Mouse (Mus musculus) liver, embryonic 11.5 days (tissue): ENCODE data around the gene 4930444G20Rik. TPM values are rescaled to one million over a fixed set of nuclear protein-coding genes. Genes with fewer than 3 reads are reported as not detected.
"Not testable (repeated sequence)": the region's sequence is repeated elsewhere in the genome, so short reads cannot be mapped to it uniquely, and the experiment has no call there.

Experiments
- ATAC-seq: fragments of 200-750 bp; cut with Nextera tagmentation; replicated peaks from 2 replicates; pipeline ENCODE4 v1.8.0; 2017; ENCODE audit warnings: moderate number of reproducible peaks, mild to moderate bottlenecking, moderate TSS enrichment, moderate library complexity; ENCODE audit not compliant: low FRiP score
- DNase-seq: peaks from one replicate; pipeline ENCODE4 v3.0.0-alpha.2; 2017; ENCODE audit warnings: low spot score
- H3K27ac ChIP-seq: fragments of 300-500 bp; sonication (generic); 2 replicates; pipeline ENCODE4 v1.5.1; 2014; ENCODE audit warnings: mild to moderate bottlenecking, low read depth, low read length, control low read depth
- H3K27me3 ChIP-seq: fragments of 300-500 bp; sonication (generic); replicated peaks from 2 replicates; pipeline ENCODE4 v1.6.1; 2014; ENCODE audit warnings: low read length, mixed read lengths; ENCODE audit not compliant: control insufficient read depth, insufficient read depth
- H3K36me3 ChIP-seq: fragments of 300-500 bp; sonication (generic); 2 replicates; pipeline ENCODE4 v1.6.1; 2014; ENCODE audit warnings: mild to moderate bottlenecking, low read length, moderate library complexity, mixed read lengths; ENCODE audit not compliant: control insufficient read depth, insufficient read depth
- H3K4me1 ChIP-seq: fragments of 300-500 bp; sonication (generic); replicated peaks from 2 replicates; pipeline ENCODE4 v1.6.1; 2014; ENCODE audit warnings: low read length, mixed read lengths; ENCODE audit not compliant: control insufficient read depth, insufficient read depth
- H3K4me2 ChIP-seq: fragments of 300-500 bp; sonication (generic); 2 replicates; pipeline ENCODE4 v1.6.1; 2014; ENCODE audit warnings: mild to moderate bottlenecking, control low read depth, moderate library complexity
- H3K4me3 ChIP-seq: fragments of 300-500 bp; sonication (generic); 2 replicates; pipeline ENCODE4 v1.5.1; 2014; ENCODE audit warnings: low read depth, low read length, control low read depth
- H3K9ac ChIP-seq: fragments of 300-500 bp; sonication (generic); 2 replicates; pipeline ENCODE4 v1.6.1; 2014; ENCODE audit warnings: low read depth, low read length, control low read depth
- H3K9me3 ChIP-seq: fragments of 300-500 bp; sonication (generic); 2 replicates; pipeline ENCODE4 v1.6.1; 2016; ENCODE audit warnings: low read length, inconsistent platforms, mixed read lengths; ENCODE audit not compliant: control insufficient read depth
- WGBS: fragments of 180-500 bp; shearing (Covaris S2); extraction: QIAGEN DNeasy Blood & Tissue Kit; methylation state at CpG from one replicate; pipeline ENCODE4 v1.1.7; 2014; 5-methylcytosine and 5-hydroxymethylcytosine counted together
- polyA plus RNA-seq: library from polyadenylated mRNA; unstranded; fragments of >200 nt; fragmentation: Nextera tagmentation; extraction: Ambion mirVana; gene quantifications from 2 replicates; pipeline ENCODE4 v1.2.1, GENCODE M21; 2014

4930444G20Rik gene
- polyA plus RNA-seq, 1 experiment from 2014 or later, result not detected

DNA sequence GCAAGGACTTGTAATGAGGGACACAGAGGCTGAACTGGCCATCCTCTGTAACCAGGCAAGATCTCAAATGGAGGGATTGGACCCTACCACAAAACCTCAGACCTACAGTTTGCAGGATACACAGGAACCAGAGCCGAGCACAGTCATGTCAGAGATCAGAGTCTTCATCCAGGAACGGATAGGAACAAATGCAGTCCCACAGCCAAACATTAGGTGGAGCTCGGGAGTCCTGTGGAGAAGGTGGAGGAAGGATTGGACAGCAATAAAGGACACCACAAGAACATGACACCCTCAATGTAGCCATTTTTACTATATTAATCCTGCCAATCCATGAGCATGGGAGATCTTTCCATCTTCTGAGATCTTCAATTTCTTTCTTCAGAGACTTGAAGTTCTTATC, 31.6 kb downstream of the 4930444G20Rik start:
- H3K4me3 ChIP-seq, H3K27me3 ChIP-seq, H3K27ac ChIP-seq, DNase-seq, H3K4me1 ChIP-seq, H3K4me2 ChIP-seq, ATAC-seq, H3K9me3 ChIP-seq, H3K36me3 ChIP-seq, H3K9ac ChIP-seq: not testable (repeated sequence)
- WGBS, result 7% methylated on average over 3 of the region's 3 CpGs

DNA sequence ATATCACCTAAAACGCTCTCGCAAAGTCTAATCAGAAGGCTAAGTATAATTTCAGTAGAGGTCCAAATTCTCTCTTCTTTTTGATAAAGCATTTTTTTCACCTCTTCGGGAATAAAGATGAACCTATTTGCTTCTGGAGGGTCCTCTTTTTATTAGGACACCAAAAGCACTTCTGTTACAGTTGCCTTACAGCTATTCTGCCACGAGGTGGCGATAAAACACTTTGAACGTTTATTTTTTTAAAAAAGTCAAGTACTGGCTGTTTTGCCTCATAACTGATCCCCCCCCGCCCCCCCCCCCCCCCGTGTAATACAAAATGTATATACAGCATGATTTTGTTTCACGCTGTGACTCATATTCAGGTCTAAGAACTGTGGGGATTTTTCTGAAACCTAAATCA, 33.6 kb downstream of the 4930444G20Rik start:
- Histone ChIP-seq H3K9ac (no peak overlapping the region), H3K36me3 (no peaks in the 10 kb centered on the region), H3K4me2 (no peak overlapping the region), H3K27me3 (no peaks in the 10 kb centered on the region), H3K4me1 (no peaks in the 10 kb centered on the region), H3K4me3 (no peak overlapping the region), H3K9me3 (no peaks in the 10 kb centered on the region), H3K27ac (no peak overlapping the region)
- WGBS, result 7% methylated on average over 9 of the region's 9 CpGs
- ATAC-seq (no peak), DNase-seq (no peak)

DNA sequence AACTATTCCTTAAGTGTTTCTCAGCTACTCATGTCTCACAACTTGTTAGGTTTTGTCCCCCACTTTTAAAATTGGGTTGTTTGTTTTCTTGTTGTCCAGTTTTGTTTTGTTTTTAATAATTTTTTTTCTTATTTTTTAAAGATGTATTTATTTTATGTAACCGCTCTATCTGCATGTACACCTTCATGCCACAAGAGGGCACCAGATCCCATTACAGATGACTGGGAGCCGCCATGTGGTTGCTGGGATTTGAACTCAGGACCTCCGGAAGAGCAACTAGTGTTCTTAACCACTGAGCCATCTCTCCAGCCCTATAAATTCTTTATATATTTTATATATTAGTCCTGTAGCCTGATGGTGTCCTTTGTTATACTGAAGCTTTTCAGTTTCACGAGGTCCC, 49.3 kb downstream of the 4930444G20Rik start:
- Histone ChIP-seq H3K9me3 (no peaks in the 10 kb centered on the region), H3K36me3 (no peaks in the 10 kb centered on the region), H3K4me3 (no peak overlapping the region), H3K27me3 (no peaks in the 10 kb centered on the region), H3K4me2 (no peak overlapping the region), H3K27ac (no peak overlapping the region), H3K4me1 (no peaks in the 10 kb centered on the region), H3K9ac (no peak overlapping the region)
- DNase-seq (no peak), ATAC-seq (no peak)
- 83% methylated on average over 4 of the region's 4 CpGs for WGBS

DNA sequence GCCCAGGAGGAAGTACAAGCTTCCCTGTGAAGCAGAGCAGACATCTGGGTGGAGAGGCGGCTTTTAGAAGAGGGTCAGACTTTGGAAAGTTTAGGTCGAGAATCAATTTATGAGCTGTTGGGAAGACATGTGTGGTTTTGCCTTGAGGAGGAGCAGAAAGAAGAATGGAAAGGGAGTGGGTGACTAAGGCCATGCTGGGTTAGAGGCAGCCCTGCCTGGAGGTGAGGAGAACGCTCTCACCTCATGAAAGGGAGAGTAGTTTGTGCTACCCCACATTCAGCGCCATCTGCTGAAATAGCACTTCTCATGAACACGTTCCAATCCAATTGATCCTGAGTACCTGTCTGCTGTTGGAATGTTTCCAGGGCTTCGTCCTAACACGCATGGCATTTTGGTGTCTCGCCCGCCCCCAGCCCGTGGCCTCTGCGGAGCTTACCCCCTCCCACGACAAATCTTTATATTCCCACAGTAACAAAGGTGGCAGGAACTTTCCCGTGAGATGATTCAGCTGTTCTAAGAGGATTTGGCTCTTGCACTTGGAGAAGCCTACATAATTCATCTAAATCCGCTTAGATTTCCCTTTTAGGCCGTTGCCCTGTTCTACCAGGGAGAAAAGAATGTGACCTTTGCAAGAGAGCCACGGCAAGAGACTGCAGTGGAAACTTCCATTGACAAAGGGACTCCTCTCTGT, 50.3 kb downstream of the 4930444G20Rik start:
- H3K4me1 ChIP-seq, result no peaks in the 10 kb centered on the region
- H3K27me3 ChIP-seq, result no peaks in the 10 kb centered on the region
- ATAC-seq (no peak), DNase-seq (no peak)
- no peak overlapping the region for H3K9ac ChIP-seq
- H3K36me3 ChIP-seq, result no peaks in the 10 kb centered on the region
- H3K9me3 ChIP-seq, result no peaks in the 10 kb centered on the region
- H3K4me3 ChIP-seq, result no peak overlapping the region
- H3K4me2 ChIP-seq, result no peak overlapping the region
- H3K27ac ChIP-seq, result no peak overlapping the region
- WGBS, result 75% methylated on average over 16 of the region's 16 CpGs

Other genes with a start within 250 kb of the 4930444G20Rik start
- gene Sgk1, start 185.9 kb downstream of the 4930444G20Rik start, polyA plus RNA-seq, result 20.2 and 21.2 TPM in 2 replicates
- 6.3 and 8.2 TPM in 2 replicates for gene E030030I06Rik, start 81.2 kb upstream of the 4930444G20Rik start, polyA plus RNA-seq
- gene Raet1e, start 90.5 kb upstream of the 4930444G20Rik start, polyA plus RNA-seq, result 3.2 and 4.0 TPM in 2 replicates
- gene H60b, start 90.5 kb upstream of the 4930444G20Rik start, polyA plus RNA-seq, result 0.29 TPM in 1 of 2 replicates, not detected in the other